Mouse (Mus musculus) spleen, adult 2 months (tissue): ENCODE measurements around the gene Edn3.

Experiments
- CTCF ChIP-seq: fragments of 200-500 bp; IDR thresholded peaks from 2 replicates; pipeline ENCODE4 v1.5.1; 2011; ENCODE audit warnings: mild to moderate bottlenecking, inconsistent platforms; ENCODE audit not compliant: insufficient read depth, insufficient read length, insufficient replicate concordance; ENCODE audit errors: extremely low read depth
- POLR2A ChIP-seq: fragments of 200-500 bp; IDR thresholded peaks from 2 replicates; pipeline ENCODE4 v1.6.1; 2011; ENCODE audit warnings: low read depth, low read length, inconsistent platforms

GRCm38 (mm10) chr2:174809296-174809695 lies 48.9 kb downstream of the Edn3 start:
- no peak for TF ChIP-seq POLR2A
- TF ChIP-seq CTCF, result no peak
